Mouse (Mus musculus) embryonic facial prominence, embryonic 15.5 days (tissue): ENCODE data around the gene Ssna1. TPM values are rescaled to one million over a fixed set of nuclear protein-coding genes. Genes with fewer than 3 reads are reported as not detected.

Source experiments
- ATAC-seq: fragments of 200-750 bp; cut with Nextera tagmentation; 2 replicates; pipeline ENCODE4 v1.8.0; 2017; ENCODE audit warnings: low read depth, moderate TSS enrichment; ENCODE audit not compliant: insufficient number of reproducible peaks, low FRiP score, low TSS enrichment
- H3K27ac ChIP-seq: fragments of 300-500 bp; sonication (generic); replicated peaks from 2 replicates; pipeline ENCODE4 v1.5.1; 2015; ENCODE audit warnings: mild to moderate bottlenecking, inconsistent platforms
- H3K27me3 ChIP-seq: fragments of 300-500 bp; sonication (generic); 2 replicates; pipeline ENCODE4 v1.6.1; 2015; ENCODE audit warnings: inconsistent platforms
- H3K36me3 ChIP-seq: fragments of 300-500 bp; sonication (generic); 2 replicates; pipeline ENCODE4 v1.6.1; 2015; ENCODE audit warnings: mild to moderate bottlenecking, inconsistent platforms
- H3K4me1 ChIP-seq: fragments of 300-500 bp; sonication (generic); 2 replicates; pipeline ENCODE4 v1.6.1; 2015; ENCODE audit warnings: inconsistent platforms
- H3K4me2 ChIP-seq: fragments of 300-500 bp; sonication (generic); replicated peaks from 2 replicates; pipeline ENCODE4 v1.6.1; 2015; ENCODE audit warnings: mild to moderate bottlenecking, inconsistent platforms
- H3K4me3 ChIP-seq: fragments of 300-500 bp; sonication (generic); replicated peaks from 2 replicates; pipeline ENCODE4 v1.5.1; 2015; ENCODE audit warnings: mild to moderate bottlenecking, inconsistent platforms
- H3K9ac ChIP-seq: fragments of 300-500 bp; sonication (generic); 2 replicates; pipeline ENCODE4 v1.6.1; 2015; ENCODE audit warnings: inconsistent platforms
- H3K9me3 ChIP-seq: fragments of 300-500 bp; sonication (generic); replicated peaks from 2 replicates; pipeline ENCODE4 v1.6.1; 2016; ENCODE audit warnings: inconsistent platforms
- WGBS: fragments of 180-500 bp; shearing (Covaris S2); methylation state at CpG from one replicate; pipeline ENCODE4 v1.1.7; 2015; 5-methylcytosine and 5-hydroxymethylcytosine counted together
- polyA plus RNA-seq: library from polyadenylated mRNA; unstranded; fragments of >200 nt; fragmentation: Nextera tagmentation; extraction: Ambion mirVana; gene quantifications from 2 replicates; pipeline ENCODE4 v1.2.1, GENCODE M21; 2015

Ssna1 gene
- polyA plus RNA-seq, 1 experiment from 2014 or later = 258 TPM

- Histone ChIP-seq H3K4me3 (peak overlapping the region; percentile 29), H3K9ac (0 out of 2 replicates have a peak overlapping the region, but pooled peaks have one; percentile 21), H3K36me3 (no peaks in the 10 kb centered on the region), H3K9me3 (no peaks in the 10 kb centered on the region), H3K27me3 (peaks cover 8% of the 10 kb centered on the region; the same call in 1 of the 2 replicates), H3K4me1 (peaks cover 22% of the 10 kb centered on the region), H3K27ac (peak overlapping the region; percentile 78), H3K4me2 (peak overlapping the region; percentile 46)
- 2% methylated on average over 7 of the region's 7 CpGs for WGBS
- ATAC-seq = no peak
Observed at GRCm38 (mm10) chr2:25228431-25228889, 43.8 kb downstream of the Ssna1 start.

GRCm38 (mm10) chr2:25227406-25227805 lies 44.8 kb downstream of the Ssna1 start:
- Histone ChIP-seq H3K9ac (no peak overlapping the region), H3K4me3 (no peak overlapping the region), H3K27me3 (peaks cover 8% of the 10 kb centered on the region; the same call in 1 of the 2 replicates), H3K27ac (no peak overlapping the region), H3K4me2 (no peak overlapping the region), H3K9me3 (no peaks in the 10 kb centered on the region), H3K4me1 (peaks cover 27% of the 10 kb centered on the region), H3K36me3 (no peaks in the 10 kb centered on the region)
- WGBS = over 99% methylated on average over 4 of the region's 4 CpGs
- ATAC-seq = no peak

DNA sequence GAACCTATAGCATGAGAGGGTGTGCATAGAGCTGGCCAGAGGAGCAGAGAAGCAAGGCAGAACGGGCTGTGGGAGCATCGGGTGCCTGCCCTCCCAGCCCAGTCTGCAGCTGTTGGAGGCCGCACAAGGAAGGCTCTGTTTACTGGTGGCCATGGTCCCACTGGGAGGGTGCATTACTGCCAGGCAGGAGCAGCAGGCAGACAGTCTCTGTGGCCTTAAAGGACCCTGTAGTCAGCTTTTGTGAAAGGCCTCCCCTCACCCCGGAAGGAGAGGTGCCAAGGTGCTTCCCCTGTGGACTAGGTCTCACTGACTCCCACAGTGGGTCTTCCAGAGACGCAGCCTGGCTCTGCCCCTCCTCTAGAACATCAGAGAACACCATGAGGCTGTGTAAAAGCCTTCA lies 45.4 kb downstream of the Ssna1 start:
- Histone ChIP-seq H3K9ac (no peak overlapping the region), H3K9me3 (no peaks in the 10 kb centered on the region), H3K36me3 (0 out of 2 replicates have a peak, but pooled peaks cover 1% of the 10 kb centered on the region), H3K4me1 (peaks cover 27% of the 10 kb centered on the region), H3K27ac (no peak overlapping the region), H3K27me3 (peaks cover 8% of the 10 kb centered on the region; the same call in 1 of the 2 replicates), H3K4me3 (no peak overlapping the region), H3K4me2 (no peak overlapping the region)
- 78% methylated on average over 5 of the region's 5 CpGs for WGBS
- ATAC-seq = no peak

DNA sequence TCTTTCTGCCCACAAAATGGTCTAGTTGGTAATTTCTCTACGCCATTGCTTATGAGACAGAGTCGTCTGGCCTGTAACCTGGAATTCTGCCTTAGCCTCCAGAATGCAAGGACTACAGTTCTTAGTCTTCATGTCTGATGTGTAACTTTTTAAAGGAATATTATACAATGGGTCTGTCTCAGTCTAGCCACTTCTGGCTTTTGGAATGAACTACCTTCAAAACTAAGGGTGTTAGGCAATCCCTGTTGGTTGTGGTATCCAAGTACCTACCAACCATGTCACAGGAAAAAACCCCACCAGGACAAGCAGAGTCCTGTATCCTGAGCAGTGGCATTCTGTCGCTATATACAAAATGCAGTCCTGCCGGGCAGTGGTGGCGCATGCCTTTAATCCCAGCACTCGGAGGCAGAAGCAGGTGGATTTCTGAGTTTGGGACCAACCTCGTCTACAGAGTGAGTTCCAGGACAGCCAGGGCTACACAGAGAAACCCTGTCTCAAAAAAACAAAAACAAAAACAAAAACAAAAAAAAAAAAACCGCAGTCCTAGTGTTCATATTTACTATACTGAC lies 46.3 kb downstream of the Ssna1 start:
- H3K27me3 ChIP-seq = 0 out of 2 replicates have a peak, but pooled peaks cover 5% of the 10 kb centered on the region
- peak overlapping the region; percentile 97 for H3K27ac ChIP-seq
- peaks cover 27% of the 10 kb centered on the region for H3K4me1 ChIP-seq
- H3K36me3 ChIP-seq = 0 out of 2 replicates have a peak, but pooled peaks cover 8% of the 10 kb centered on the region
- H3K9me3 ChIP-seq = no peaks in the 10 kb centered on the region
- peak overlapping the region; percentile 47 for H3K4me2 ChIP-seq
- H3K4me3 ChIP-seq = peak overlapping the region; percentile 96; the same call in 1 of the 2 replicates
- 73% methylated on average over 8 of the region's 8 CpGs for WGBS
- ATAC-seq = no peak
- no peak overlapping the region for H3K9ac ChIP-seq

DNA sequence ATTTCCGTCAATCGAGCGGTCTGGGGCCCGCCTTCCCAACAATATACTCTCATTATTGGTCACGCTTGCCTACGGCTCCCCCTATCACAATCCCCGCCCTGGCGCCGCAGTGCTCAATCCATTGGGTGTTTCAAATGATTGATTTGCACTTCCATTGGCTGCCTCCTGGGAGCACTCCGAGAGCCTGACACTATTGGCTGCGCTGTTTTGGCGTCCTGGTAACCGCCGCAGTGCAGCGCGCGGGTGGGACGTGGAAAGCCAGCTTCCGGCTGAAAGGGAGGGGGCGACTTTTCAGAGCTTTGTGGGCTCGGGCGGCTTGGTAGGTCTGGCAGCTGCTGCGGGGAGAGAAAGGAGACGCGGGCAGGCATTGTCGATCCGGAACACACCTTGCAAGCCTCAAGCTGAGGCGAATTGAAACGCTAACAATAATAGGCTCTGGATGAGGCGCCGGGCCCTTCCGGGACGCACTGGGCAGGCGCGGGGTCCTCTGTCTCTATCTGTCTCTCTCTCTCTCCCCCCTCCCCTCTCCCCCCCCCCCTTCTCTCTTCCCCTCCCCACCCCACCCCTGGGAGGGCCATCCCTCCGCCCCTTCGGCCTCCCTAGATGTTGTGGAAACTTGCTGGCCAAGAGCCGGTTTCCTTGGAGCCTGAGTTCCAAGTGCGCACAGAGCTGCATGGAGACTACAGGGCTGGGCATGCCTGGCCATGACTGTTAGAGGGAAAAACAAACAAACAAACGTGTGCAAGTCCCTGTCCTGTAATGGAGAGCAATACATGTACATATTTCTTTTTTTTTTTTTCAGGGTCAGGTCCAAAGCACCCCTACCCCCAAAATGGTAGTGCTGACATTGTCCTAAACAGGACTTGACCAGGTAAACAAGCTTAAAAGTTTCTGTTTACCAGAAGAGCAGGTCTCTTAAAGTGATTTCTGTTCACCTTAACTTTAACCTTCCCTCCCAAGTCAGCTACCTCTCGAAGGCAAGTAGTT lies 47.2 kb downstream of the Ssna1 start:
- H3K36me3 ChIP-seq = 0 out of 2 replicates have a peak, but pooled peaks cover 8% of the 10 kb centered on the region
- peak overlapping the region; percentile 47 for H3K4me2 ChIP-seq
- peak overlapping the region; percentile 97 for H3K27ac ChIP-seq
- H3K4me1 ChIP-seq = peaks cover 27% of the 10 kb centered on the region
- 0 out of 2 replicates have a peak overlapping the region, but pooled peaks have one; percentile 16 for H3K9ac ChIP-seq
- H3K9me3 ChIP-seq = no peaks in the 10 kb centered on the region
- peak; percentile 96 for ATAC-seq
- peak overlapping the region; percentile 96 for H3K4me3 ChIP-seq
- no peaks in the 10 kb centered on the region for H3K27me3 ChIP-seq
- 2% methylated on average over 41 of the region's 41 CpGs for WGBS

GRCm38 (mm10) chr2:25224492-25224765 lies 47.8 kb downstream of the Ssna1 start, which contains the start of gene Tubb4b:
Tubb4b (minus strand) TSS chr2:25224702.
- no peaks in the 10 kb centered on the region for H3K9me3 ChIP-seq
- H3K36me3 ChIP-seq = 0 out of 2 replicates have a peak, but pooled peaks cover 8% of the 10 kb centered on the region
- peaks cover 27% of the 10 kb centered on the region for H3K4me1 ChIP-seq
- H3K4me2 ChIP-seq = peak within 1 kb of the TSS; percentile 87
- H3K9ac ChIP-seq = peak within 1 kb of the TSS; percentile 79
- no peaks in the 10 kb centered on the region for H3K27me3 ChIP-seq
- H3K27ac ChIP-seq = peak within 1 kb of the TSS; percentile 97
- no peak for ATAC-seq
- H3K4me3 ChIP-seq = peak within 1 kb of the TSS; percentile 96
- under 1% methylated on average over 17 of the region's 17 CpGs for WGBS

DNA sequence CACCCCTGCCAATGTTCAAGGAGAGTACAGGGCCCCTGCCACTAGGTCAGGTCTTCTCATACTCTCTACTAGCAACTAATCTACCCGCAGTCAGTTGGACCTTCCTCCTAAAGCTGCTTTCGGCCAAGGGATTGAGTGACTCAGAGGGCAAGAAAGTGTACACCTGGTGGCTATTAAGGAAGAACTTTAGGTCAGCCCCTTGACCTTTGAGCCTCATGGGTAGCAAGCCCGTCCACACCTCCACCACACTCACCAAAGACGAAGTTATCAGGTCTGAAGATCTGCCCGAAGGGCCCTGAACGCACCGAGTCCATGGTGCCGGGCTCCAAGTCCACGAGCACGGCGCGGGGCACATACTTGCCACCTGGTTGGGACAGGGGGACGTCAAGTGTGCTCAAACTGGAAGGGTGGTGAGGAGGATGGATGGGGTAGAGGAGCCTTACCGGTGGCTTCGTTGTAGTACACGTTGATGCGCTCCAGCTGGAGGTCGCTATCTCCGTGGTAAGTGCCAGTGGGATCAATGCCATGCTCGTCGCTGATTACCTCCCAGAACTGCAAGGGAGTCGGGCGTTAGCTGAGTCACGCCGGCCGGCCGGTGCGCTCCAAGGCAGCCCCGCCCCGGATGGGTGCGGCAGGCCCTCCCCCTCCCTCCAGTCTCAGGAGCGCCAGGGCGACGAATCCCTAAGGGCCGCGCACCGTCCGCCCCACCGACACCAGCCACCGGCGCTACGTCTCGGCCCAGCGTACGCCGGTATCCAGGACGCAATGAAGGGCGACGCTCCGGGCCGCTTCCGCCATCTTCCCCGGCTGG lies 48.4 kb downstream of the Ssna1 start:
- Histone ChIP-seq H3K9me3 (no peaks in the 10 kb centered on the region), H3K4me2 (peak overlapping the region; percentile 87), H3K36me3 (0 out of 2 replicates have a peak, but pooled peaks cover 8% of the 10 kb centered on the region), H3K9ac (peak overlapping the region; percentile 79), H3K4me1 (peaks cover 24% of the 10 kb centered on the region), H3K4me3 (peak overlapping the region; percentile 96), H3K27ac (peak overlapping the region; percentile 96), H3K27me3 (no peaks in the 10 kb centered on the region)
- WGBS = under 1% methylated on average over 52 of the region's 53 CpGs
- ATAC-seq = peak; percentile 16

GRCm38 (mm10) chr2:25221331-25221772 lies 50.9 kb downstream of the Ssna1 start:
- 68% methylated on average over 5 of the region's 5 CpGs for WGBS
- Histone ChIP-seq H3K9ac (no peak overlapping the region), H3K4me2 (no peak overlapping the region), H3K27ac (no peak overlapping the region), H3K4me3 (no peak overlapping the region), H3K36me3 (0 out of 2 replicates have a peak, but pooled peaks cover 8% of the 10 kb centered on the region), H3K9me3 (no peaks in the 10 kb centered on the region), H3K27me3 (no peaks in the 10 kb centered on the region), H3K4me1 (peaks cover 15% of the 10 kb centered on the region)
- no peak for ATAC-seq
